Mouse (Mus musculus) intestine, postnatal 0 days (tissue): ENCODE measurements around the gene Cntnap4. TPM values are rescaled to one million over a fixed set of nuclear protein-coding genes. Genes with fewer than 3 reads are reported as not detected.

ENCODE experiments used
- ATAC-seq: fragments of 200-750 bp; cut with Nextera tagmentation; 2 replicates; pipeline ENCODE4 v1.8.0; 2017; ENCODE audit warnings: mild to moderate bottlenecking, moderate TSS enrichment, moderate library complexity
- H3K27ac ChIP-seq: fragments of 300-500 bp; sonication (generic); 2 replicates; pipeline ENCODE4 v1.5.1; 2014; ENCODE audit warnings: mild to moderate bottlenecking, low read depth, low read length, moderate library complexity
- H3K27me3 ChIP-seq: fragments of 300-500 bp; sonication (generic); replicated peaks from 2 replicates; pipeline ENCODE4 v1.6.1; 2014; ENCODE audit warnings: low read length, mixed read lengths; ENCODE audit not compliant: control insufficient read depth, insufficient read depth
- H3K36me3 ChIP-seq: fragments of 300-500 bp; sonication (generic); 2 replicates; pipeline ENCODE4 v1.6.1; 2014; ENCODE audit warnings: mild to moderate bottlenecking, moderate library complexity; ENCODE audit not compliant: control insufficient read depth, insufficient read depth
- H3K4me1 ChIP-seq: fragments of 300-500 bp; sonication (generic); replicated peaks from 2 replicates; pipeline ENCODE4 v1.6.1; 2014; ENCODE audit warnings: antibody characterized with exemption, low read length, mixed read lengths; ENCODE audit not compliant: control insufficient read depth, insufficient read depth
- H3K4me2 ChIP-seq: fragments of 300-500 bp; sonication (generic); replicated peaks from 2 replicates; pipeline ENCODE4 v1.6.1; 2014; ENCODE audit warnings: low read depth, mild to moderate bottlenecking, moderate library complexity
- H3K4me3 ChIP-seq: fragments of 300-500 bp; sonication (generic); 2 replicates; pipeline ENCODE4 v1.5.1; 2014; ENCODE audit warnings: low read depth, low read length
- H3K9ac ChIP-seq: fragments of 300-500 bp; sonication (generic); 2 replicates; pipeline ENCODE4 v1.6.1; 2014; ENCODE audit warnings: mild to moderate bottlenecking, low read depth, low read length
- H3K9me3 ChIP-seq: fragments of 300-500 bp; sonication (generic); 2 replicates; pipeline ENCODE4 v1.6.1; 2016; ENCODE audit warnings: mixed run types; ENCODE audit not compliant: control insufficient read depth
- CTCF ChIP-seq: sonication (generic); IDR thresholded peaks from 2 replicates; pipeline ENCODE4 v1.5.1; 2016; ENCODE audit warnings: low read depth, mild to moderate bottlenecking, control low read depth, antibody characterized with exemption, moderate library complexity
- WGBS: fragments of 180-500 bp; shearing (Covaris S2); extraction: QIAGEN DNeasy Blood & Tissue Kit; methylation state at CpG from one replicate; pipeline ENCODE4 v1.1.7; 2014; 5-methylcytosine and 5-hydroxymethylcytosine counted together
- polyA plus RNA-seq: library from polyadenylated mRNA; unstranded; fragments of >200 nt; fragmentation: Nextera tagmentation; extraction: Ambion mirVana; gene quantifications from 2 replicates; pipeline ENCODE4 v1.2.1, GENCODE M21; 2015

Cntnap4 gene
- polyA plus RNA-seq, 1 experiment from 2014 or later: 0.18 TPM

GRCm38 (mm10) chr8:112588357-112589051 lies 18.7 kb downstream of the Cntnap4 start:
- ATAC-seq: no peak
- H3K36me3 ChIP-seq: no peaks in the 10 kb centered on the region
- no peak overlapping the region for H3K9ac ChIP-seq
- no peak overlapping the region for H3K4me3 ChIP-seq
- 47% methylated on average over 8 of the region's 8 CpGs for WGBS
- H3K4me2 ChIP-seq: 0 out of 2 replicates have a peak overlapping the region, but pooled peaks have one; percentile 21
- no peak overlapping the region for H3K27ac ChIP-seq
- no peaks in the 10 kb centered on the region for H3K27me3 ChIP-seq
- H3K4me1 ChIP-seq: no peaks in the 10 kb centered on the region
- TF ChIP-seq CTCF: no peak
- no peaks in the 10 kb centered on the region for H3K9me3 ChIP-seq

GRCm38 (mm10) chr8:112589052-112589389 lies 19.2 kb downstream of the Cntnap4 start:
- H3K9ac ChIP-seq: no peak overlapping the region
- H3K4me3 ChIP-seq: no peak overlapping the region
- ATAC-seq: no peak
- no peaks in the 10 kb centered on the region for H3K9me3 ChIP-seq
- H3K36me3 ChIP-seq: no peaks in the 10 kb centered on the region
- 68% methylated on average over 14 of the region's 14 CpGs for WGBS
- no peaks in the 10 kb centered on the region for H3K27me3 ChIP-seq
- no peak for TF ChIP-seq CTCF
- no peaks in the 10 kb centered on the region for H3K4me1 ChIP-seq
- H3K4me2 ChIP-seq: 0 out of 2 replicates have a peak overlapping the region, but pooled peaks have one; percentile 21
- H3K27ac ChIP-seq: no peak overlapping the region

- Histone ChIP-seq H3K4me3 (no peak overlapping the region), H3K4me1 (no peaks in the 10 kb centered on the region), H3K9me3 (no peaks in the 10 kb centered on the region), H3K9ac (no peak overlapping the region), H3K27me3 (no peaks in the 10 kb centered on the region), H3K4me2 (no peak overlapping the region), H3K27ac (no peak overlapping the region), H3K36me3 (no peaks in the 10 kb centered on the region)
- 62% methylated on average over 15 of the region's 15 CpGs for WGBS
- no peak for TF ChIP-seq CTCF
- no peak for ATAC-seq
Measured at GRCm38 (mm10) chr8:112596023-112596776, 26.4 kb downstream of the Cntnap4 start.

GRCm38 (mm10) chr8:112599975-112600374 lies 30.1 kb downstream of the Cntnap4 start:
- ATAC-seq: no peak
- Histone ChIP-seq H3K4me2 (no peak overlapping the region), H3K27ac (no peak overlapping the region), H3K9me3 (no peaks in the 10 kb centered on the region), H3K9ac (no peak overlapping the region), H3K27me3 (no peaks in the 10 kb centered on the region), H3K4me1 (no peaks in the 10 kb centered on the region), H3K36me3 (no peaks in the 10 kb centered on the region), H3K4me3 (no peak overlapping the region)
- no peak for TF ChIP-seq CTCF
- WGBS: 91% methylated on average over 11 of the region's 11 CpGs

GRCm38 (mm10) chr8:112601150-112601549 lies 31.3 kb downstream of the Cntnap4 start:
- Histone ChIP-seq H3K9me3 (no peaks in the 10 kb centered on the region), H3K27me3 (no peaks in the 10 kb centered on the region), H3K4me2 (no peak overlapping the region), H3K36me3 (no peaks in the 10 kb centered on the region), H3K27ac (no peak overlapping the region), H3K4me1 (no peaks in the 10 kb centered on the region), H3K4me3 (no peak overlapping the region), H3K9ac (no peak overlapping the region)
- ATAC-seq: no peak
- TF ChIP-seq CTCF: no peak
- 72% methylated on average over 1 of the region's 1 CpGs for WGBS

GRCm38 (mm10) chr8:112610121-112610520 lies 40.3 kb downstream of the Cntnap4 start:
- H3K4me3 ChIP-seq: no peak overlapping the region
- no peaks in the 10 kb centered on the region for H3K9me3 ChIP-seq
- H3K27me3 ChIP-seq: no peaks in the 10 kb centered on the region
- no peak for ATAC-seq
- no peaks in the 10 kb centered on the region for H3K36me3 ChIP-seq
- H3K27ac ChIP-seq: no peak overlapping the region
- no peak for TF ChIP-seq CTCF
- H3K4me2 ChIP-seq: no peak overlapping the region
- H3K9ac ChIP-seq: no peak overlapping the region
- 69% methylated on average over 6 of the region's 6 CpGs for WGBS
- no peaks in the 10 kb centered on the region for H3K4me1 ChIP-seq
